Mouse (Mus musculus): ENCODE data around the gene Cep250.
"Not testable (repeated sequence)": the region's sequence is repeated elsewhere in the genome, so short reads cannot be mapped to it uniquely, and the experiment has no call there.

The Cep250 gene

GRCm38 (mm10) chr2:155956134-155957059 lies at the start of gene Cep250:
Cep250 (plus strand) TSS chr2:155956458.
- peak; percentile 93 for DNase-seq (ENCODE audit: extremely low spot score, low spot score)

DNA sequence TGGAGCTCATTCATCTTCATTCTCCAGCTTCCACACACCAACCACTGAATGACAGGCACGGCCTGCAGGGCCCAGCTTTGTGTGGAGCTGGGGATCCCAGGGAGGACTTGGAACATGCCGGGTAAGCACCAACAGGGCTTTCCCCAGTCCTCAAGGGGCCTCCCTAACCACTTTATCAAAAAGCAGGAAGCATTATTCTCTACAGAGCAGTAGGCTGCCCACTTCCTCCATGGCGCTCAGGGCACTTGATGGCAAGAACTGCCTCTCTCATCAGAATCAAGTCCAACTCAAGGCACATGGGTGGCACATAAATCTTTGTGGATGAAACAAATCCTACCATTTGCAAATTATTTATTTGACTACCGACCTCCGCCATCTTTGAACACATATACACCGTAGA lies 41.6 kb upstream of the Cep250 start:
- no peak for DNase-seq (ENCODE audit: extremely low spot score, low spot score)

DNA sequence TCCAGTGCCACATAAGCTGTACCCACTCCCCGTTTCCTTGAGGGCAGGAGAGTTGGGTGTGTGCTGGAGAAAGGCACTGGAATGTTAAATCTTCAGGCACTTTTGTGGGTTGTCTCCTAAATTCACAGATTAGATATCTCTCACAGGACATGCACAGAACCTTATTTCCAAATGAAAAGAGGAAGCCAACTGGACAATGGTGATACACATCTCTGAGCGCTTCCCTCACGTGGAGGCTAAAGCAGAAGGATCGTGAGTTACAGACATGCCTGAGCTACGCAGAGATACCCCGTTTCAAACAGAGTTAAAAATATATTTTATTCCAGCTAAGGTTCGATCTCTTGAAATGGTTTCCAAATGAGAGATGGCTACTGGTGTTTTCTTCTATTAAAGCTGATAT lies 33.1 kb upstream of the Cep250 start:
- no peak for DNase-seq (ENCODE audit: extremely low spot score, low spot score)

DNA sequence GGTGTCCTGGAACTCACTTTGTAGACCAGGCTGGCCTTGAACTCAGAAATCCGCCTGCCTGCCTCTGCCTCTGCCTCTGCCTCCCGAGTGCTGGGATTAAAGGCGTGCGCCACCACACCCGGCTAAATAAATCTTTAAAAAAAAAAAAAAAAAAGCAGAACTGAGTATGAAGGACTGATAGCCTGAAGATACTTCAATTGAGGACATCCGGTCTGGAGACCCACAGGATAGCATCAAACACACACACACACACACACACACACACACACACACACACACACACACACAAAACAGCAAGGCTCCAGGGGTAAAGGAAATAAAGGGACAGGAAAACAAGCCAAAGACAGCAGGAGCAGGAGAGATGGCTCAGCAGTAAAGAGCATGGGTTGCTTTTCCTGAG lies 31.0 kb upstream of the Cep250 start:
- not testable (repeated sequence) for DNase-seq (ENCODE audit: extremely low spot score, low spot score)

DNA sequence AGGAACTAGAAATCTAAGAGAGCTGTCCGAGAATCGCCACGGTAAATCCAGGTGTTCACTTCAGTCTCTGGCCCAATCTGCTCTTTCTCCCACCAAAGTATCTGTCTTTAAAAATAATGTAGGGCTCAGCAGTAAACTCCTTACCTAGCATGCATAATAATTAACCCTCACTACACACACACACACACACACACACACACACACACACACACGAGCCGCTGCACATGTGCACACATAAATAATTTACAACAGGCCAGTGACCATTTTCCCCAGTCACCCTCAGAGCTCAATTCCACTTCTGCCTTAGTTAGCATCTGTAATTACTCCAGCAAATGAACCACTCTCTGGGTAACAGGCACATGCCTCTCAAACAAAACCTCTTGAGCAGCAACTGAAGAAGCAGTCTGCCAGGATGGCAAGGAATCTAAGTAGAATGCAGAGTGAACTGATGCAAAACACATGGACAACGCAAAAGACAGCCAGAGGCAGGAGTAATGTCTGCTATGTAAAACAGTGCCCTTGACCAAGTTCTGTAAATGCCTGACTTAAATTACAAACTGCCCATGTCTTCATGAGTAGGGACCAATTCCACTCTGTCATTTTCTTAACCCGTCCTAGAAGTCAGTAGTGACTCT lies 27.4 kb upstream of the Cep250 start:
- no peak for DNase-seq (ENCODE audit: extremely low spot score, low spot score)

DNA sequence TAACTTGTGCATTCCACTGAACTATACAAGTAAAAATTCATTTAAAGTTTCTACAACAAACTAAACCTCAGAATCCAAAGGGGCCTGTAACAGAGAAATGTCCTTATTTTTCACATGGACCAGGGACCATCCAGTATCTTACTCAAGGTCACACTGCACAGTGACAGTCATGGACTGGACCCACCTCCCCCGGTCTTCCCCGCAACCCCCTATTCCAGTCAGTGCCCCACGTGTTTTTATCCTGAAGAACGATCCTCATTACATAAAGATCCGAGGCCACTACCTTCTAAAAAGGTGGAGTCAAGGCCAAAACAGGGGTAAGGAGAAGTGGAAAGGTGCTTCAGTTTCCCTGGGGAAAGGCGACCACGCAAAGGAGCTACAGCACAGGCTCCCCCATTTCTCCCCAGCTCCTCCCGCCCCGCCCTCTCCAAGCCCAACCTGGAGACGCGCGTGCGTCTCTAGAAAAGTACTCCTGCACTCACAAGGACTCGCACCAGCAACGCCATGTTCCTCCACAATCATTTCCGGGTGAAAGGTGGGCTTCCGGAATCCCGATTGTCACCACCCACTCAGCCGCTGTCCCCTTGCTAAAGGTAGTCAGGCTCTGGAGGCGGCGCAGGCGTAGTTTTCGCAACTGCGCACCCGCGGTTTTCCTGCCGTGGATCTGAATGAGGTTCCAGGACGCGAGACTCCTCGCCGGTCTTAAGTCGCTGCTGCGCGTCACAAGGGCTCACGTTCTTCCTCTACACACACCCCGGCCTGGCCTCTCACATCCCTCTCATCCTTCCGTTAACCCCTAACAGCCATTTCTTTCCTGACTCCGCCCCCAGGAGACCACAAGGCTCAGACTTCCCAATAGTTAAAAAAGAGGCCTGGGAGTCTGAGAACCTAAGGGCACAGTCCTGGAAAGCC lies 26.5 kb upstream of the Cep250 start, which contains the start of gene Uqcc1:
Gene Uqcc1, minus strand, starts transcription at position 780 of the 912 bp plus-strand sequence.
- peak; percentile 92 for DNase-seq (ENCODE audit: extremely low spot score, low spot score)

GRCm38 (mm10) chr2:155939897-155940529 lies 16.2 kb upstream of the Cep250 start:
- no peak for DNase-seq (ENCODE audit: extremely low spot score, low spot score)

GRCm38 (mm10) chr2:155940681-155941080 lies 15.6 kb upstream of the Cep250 start, which contains the start of gene Gm15557:
Gm15557 (plus strand) TSS chr2:155940728.
- DNase-seq (ENCODE audit: extremely low spot score, low spot score): no peak

- DNase-seq (ENCODE audit: extremely low spot score, low spot score): no peak
Measured at GRCm38 (mm10) chr2:155941697-155942442, 14.4 kb upstream of the Cep250 start.

DNA sequence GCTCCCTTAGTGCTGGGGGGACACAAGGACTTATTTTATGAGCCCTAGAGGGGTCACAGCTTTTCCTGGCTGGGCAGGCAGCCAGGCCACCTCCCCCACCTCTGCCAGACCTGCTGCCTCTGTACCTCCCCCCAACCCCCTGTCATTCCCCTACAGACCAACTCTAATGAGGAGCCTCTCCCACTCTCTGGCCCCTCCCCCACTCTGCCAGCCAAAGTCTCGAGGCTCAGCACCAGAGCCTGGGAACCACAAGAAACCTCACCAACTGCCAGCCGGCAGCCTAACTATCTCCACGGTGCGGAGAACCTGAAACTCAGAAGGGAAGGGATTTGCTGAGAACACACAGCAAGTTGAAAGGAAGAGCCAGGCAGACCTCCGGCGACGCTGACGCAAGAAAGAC lies 12.8 kb upstream of the Cep250 start:
- DNase-seq (ENCODE audit: extremely low spot score, low spot score): no peak

DNA sequence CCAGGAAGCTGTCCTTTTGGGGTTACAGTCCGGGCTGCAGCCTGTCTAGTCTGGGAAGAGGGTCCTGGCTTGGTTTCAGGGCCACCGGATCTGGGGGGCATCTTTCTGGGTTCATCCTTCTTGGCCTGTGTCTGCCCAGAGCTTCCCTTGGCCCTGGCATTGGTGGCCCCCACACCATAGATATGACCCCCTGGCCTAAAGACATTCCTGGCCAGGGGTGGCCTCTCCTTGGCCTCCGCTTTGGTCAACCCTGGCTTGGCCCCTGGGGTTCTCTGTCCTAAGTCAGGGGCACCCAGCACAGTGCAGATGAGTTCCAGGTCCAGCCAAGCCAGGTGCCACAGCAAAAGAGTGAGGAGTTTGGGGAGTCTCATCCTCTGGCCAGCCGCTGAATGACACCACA lies 11.6 kb upstream of the Cep250 start:
- no peak for DNase-seq (ENCODE audit: extremely low spot score, low spot score)

DNA sequence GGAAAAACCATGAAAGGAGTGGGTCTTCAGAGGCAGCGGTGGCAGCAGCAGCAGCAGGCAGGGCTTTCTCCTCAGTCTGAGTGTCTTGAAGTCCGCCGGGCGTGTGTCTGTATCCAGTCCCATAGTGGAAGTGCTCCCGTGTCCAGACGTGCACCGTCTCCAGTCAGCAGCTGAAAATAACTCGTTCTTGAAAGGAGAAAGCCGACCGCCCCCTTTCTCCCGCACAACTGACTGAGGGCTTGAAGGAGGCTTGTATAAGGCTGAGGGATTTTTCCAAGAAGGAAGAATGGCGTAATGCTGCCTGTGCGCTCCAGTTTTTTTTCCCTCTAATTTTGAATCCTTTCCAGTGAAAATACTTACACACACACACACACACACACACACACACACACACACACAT lies 11.1 kb upstream of the Cep250 start, which contains the start of gene Gdf5:
Gene Gdf5, minus strand, starts transcription at position 244 of the 400 bp plus-strand sequence.
- DNase-seq (ENCODE audit: extremely low spot score, low spot score): peak; percentile 14

GRCm38 (mm10) chr2:155945580-155945979 lies 10.7 kb upstream of the Cep250 start:
- no peak for DNase-seq (ENCODE audit: extremely low spot score, low spot score)

- peak; percentile 69 for DNase-seq (ENCODE audit: extremely low spot score, low spot score)
Measured at GRCm38 (mm10) chr2:155946069-155946468, 10.2 kb upstream of the Cep250 start.

DNA sequence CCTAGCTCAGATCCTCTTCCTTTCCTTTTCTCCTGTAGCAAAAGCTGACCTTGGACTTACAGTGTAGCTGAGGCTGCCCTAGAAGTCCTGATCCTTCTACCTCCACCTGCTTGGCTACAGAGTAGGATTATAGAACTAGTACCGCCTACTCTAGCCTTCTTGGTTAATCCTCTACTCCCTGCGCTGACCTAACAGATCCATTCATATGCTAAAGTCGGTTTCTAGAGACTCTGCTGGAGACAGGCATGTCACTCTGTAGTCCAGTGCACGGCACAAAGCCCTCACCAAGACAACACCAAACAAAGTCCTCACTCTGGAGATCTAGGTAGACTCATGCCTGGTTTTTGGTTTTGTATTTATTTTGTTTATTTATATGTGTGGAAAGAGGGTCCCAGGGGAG lies 9.8 kb upstream of the Cep250 start:
- DNase-seq (ENCODE audit: extremely low spot score, low spot score): no peak

DNA sequence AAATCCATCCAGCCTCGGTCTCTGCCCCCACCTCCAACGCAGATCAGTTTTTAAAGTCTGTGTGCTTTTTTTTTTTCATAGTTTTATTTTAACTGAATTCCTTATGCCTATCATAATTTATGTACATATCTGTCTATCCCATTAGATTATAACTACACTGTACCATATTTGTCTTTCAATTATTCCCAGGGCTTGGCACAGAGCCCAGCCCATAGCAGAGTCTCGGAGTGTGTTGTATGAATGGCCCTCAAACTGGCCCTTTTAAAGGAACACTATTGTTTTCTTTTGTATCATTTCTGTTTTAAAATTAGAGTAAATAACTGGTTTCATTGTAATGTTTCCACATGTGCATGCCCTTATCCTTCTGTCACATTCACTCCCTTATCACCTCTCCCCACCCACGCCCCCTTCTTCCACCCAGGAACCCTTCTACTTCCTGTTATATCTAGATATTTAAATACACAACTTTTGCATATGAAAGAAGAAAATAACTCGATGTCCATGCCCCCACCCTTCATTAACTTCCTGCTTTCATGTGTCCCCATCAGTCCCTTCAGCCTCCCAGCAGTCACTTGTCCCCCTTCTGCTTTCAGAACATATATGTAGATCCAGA lies 8.8 kb upstream of the Cep250 start:
- DNase-seq (ENCODE audit: extremely low spot score, low spot score): no peak

GRCm38 (mm10) chr2:155949362-155949761 lies 6.9 kb upstream of the Cep250 start:
- DNase-seq (ENCODE audit: extremely low spot score, low spot score): peak; percentile 49

GRCm38 (mm10) chr2:155952006-155952405 lies 4.3 kb upstream of the Cep250 start:
- no peak for DNase-seq (ENCODE audit: extremely low spot score, low spot score)

DNA sequence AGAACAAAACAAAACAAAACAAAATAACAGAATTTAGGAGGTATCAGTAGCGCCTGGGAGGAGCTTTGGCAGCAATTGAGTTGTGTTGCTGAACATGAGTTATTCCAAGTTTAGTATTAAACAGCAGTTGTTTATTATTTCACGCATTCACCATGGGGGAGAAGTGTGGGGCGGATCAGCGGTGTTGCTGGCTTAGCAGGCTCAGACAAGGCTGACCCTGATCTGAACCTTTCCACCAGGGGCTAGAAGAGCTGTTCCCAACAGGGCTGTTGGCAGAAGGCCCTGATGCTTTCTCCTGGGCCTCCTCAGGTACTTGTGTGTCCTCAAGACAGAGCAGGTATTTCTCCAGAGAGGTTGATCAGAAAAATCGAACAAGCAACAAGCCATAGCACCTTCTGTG lies 3.7 kb downstream of the Cep250 start:
- DNase-seq (ENCODE audit: extremely low spot score, low spot score): no peak

DNA sequence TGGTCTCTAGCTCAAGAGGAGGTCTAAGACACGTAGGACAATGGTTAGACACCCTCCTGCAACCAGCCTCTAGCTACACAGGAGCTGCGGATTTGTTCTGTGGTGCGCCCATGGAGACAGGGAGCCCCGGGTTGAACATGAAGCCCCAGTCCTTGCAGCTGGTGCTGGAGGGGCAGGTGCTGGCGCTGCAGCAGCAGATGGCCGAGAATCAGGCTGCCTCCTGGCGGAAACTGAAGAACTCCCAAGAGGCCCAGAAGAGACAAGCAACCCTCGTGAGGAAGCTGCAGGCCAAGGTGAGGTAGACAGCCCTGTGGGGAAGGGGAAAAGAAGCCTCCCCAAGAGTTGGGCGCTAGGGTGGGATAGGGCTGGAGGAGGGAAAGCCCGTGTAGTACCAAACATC lies 5.6 kb downstream of the Cep250 start:
- no peak for DNase-seq (ENCODE audit: extremely low spot score, low spot score)
